Mouse (Mus musculus): ENCODE results near the gene Spsb1.

- no peak for TF ChIP-seq POLR2A (IDR thresholded peaks at IDR 0.05; ENCODE audit: extremely low read depth, insufficient read depth, low read length)
- no peak for TF ChIP-seq CTCF (IDR thresholded peaks at IDR 0.05; ENCODE audit: low read depth, low read length)
Observed at GRCm38 (mm10) chr4:149854301-149854708, 100.5 kb downstream of the Spsb1 start.

All from liver, adult 2 months (tissue).